Mouse (Mus musculus) CD4-positive helper T cell, adult 2 months (primary cell): ENCODE results near the gene Sox21.

Experiments
- DNase-seq: peaks from one replicate; pipeline ENCODE4 v3.0.0-alpha.2; 2012; ENCODE audit warnings: low read depth, missing footprints, low spot score

Gene Sox21

DNA sequence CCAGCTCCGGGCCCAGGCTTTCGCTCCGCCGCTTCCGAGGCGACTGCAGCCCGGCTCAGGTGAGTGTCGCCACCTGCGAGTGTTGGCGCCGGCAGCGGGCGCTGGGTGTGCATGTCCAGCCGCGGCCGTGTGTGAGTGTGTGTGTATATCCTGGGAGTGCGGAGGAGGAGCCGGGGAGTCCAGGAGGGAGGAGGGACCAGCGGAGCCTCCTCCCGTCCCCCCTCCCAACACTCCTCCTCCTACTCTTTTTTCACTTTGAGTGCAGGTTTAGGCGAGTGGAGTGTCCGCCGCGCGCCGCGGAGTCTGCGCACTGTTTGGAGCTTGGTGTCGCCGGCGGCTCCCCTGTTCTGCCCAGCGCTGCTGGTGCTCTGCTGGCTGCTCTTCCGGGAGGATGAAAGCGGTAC lies at the start of gene Sox21:
Gene Sox21, minus strand, starts transcription at position 145 of the 404 bp plus-strand sequence.
- DNase-seq = peak; percentile 23

DNA sequence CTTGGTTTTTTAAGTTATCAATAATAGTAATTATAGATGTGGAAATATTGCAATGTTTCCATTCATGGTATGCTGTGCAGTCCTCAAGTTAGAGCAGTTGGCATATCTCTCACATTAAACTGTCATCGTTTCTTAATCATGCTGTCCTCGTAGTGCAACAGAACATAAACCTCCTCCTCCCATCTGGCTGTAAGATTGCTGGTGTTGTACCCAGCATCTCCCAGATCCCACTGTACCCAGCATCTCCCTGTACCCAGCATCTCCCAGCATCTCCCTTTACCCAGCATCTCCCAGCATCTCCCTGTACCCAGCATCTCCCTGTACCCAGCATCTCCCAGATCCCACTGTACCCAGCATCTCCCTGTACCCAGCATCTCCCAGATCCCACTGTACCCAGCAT lies 49.3 kb upstream of the Sox21 start:
- no peak for DNase-seq

DNA sequence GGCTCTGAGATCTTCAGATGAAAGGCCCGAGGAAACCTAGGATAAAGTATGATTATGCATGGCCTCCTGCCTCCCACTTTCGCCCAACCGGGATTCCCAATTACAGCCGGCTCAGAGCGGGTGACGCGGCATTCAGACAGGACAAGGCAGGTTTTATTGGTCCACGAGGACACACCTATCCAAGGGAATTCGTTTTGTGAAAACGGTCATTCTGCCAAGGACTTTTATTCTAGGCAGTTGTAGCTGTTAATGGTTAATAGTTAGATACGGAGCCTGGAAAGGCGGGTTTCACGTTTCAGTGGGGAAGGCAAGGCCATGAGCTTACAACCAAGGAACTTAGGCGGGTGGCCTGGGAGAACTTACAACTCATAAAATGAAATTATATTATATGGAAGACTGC lies 46.1 kb upstream of the Sox21 start:
- DNase-seq = no peak

- DNase-seq = no peak
Observed at GRCm38 (mm10) chr14:118282272-118282671, 45.4 kb upstream of the Sox21 start.

DNA sequence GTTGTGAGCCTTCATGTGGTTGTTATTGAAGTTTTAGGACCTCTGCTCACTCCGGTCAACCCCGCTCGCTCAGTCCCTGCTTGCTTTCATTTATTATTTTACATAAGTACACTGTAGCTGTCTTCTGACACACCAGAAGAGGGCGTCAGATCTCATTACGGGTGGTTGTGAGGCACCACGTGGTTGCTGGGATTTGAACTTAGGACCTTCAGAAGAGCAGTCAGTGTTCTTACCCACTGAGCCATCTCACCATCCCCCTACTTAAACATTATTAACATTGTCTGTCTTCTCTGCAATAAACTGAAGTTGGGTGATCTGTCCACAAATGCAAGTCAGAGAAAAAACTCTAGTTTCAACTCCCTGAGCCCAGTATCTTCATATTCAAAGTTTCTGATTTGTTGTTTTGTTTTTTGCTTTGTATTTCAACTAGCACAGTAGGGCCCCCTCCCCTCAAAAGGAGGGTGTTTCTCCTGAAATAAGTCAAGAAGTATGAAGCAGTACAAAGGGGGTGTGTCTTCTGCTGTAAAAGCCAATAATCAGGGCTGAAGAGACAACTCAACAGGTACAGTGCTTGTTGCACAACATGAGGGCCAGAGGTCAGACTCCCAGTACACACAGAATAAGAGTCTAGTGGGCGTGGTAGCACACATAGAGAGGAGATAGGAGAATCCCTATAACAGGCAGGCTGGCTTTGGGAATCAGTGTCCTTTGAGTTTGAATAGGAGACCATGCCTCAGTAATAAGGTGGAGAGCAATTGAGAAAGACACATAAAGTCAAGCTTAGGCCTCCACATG lies 41.1 kb upstream of the Sox21 start:
- DNase-seq = no peak

DNA sequence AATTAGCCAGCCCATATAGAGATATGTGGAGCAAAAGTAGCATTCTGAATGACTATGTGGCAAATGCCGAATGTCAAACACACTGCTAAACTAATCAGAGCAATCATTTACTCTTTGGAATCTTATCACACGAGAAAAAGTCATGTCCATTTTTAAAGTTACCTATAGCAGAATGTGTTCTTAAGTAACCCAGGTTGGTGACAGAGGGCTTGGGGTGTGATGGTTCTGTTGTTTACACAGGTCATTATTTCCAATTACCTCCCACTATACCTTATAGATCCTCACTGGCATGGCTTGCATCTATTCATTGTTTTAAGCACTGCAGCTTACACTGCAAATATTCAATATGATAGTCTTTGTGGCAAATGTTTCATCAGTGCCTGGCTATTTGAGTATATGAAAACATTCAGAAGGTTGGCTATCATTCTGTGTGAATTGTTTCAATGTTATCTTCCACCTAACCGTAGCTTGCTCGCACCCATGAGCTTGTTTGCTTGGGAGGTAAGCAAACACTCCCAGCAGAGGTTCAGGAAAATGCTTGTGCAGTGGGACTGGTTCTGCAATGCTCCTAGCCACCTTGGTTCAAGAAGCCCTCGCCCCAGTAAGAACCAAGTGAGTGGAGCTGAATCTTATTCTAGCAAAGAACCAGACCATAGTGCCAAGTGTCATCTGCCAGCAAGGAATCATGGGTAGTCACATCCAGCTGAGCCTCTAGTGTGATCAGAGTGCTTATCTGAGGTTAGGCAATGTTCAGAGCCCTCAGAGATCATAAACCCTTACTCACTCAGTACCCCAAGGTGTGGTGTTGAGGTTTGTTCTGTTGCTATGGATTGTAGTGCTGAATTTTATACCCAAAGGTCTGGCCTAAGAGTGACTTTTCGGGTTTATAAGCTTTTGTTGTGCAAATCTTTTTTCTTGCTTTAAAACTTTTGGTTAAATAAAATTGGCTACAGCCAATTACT lies 36.0 kb upstream of the Sox21 start:
- no peak for DNase-seq

GRCm38 (mm10) chr14:118268849-118269248 lies 32.0 kb upstream of the Sox21 start:
- DNase-seq = no peak

GRCm38 (mm10) chr14:118266660-118267059 lies 29.8 kb upstream of the Sox21 start, which contains the start of gene Gm9376:
Gm9376 (plus strand) TSS chr14:118266960.
- DNase-seq = no peak

DNA sequence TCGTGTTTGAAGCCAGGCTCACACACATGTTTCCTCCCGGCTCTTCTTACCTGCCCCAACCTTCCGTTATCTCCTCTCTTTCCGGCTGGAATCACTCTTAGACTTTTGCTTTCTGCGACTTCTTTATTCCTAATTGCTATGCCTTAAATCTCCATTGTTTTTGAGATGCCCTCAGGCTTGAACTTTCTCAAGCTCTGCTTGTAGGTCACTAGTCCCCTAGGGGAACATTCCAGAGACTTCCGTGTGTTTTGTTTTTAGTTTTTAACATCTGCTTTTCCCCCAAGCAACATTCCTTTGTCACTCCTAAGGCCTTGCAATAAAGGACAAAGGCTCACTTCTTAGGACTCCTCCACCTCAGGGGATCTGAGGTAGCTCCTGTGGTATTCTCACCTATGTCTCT lies 16.6 kb upstream of the Sox21 start:
- DNase-seq = no peak

DNA sequence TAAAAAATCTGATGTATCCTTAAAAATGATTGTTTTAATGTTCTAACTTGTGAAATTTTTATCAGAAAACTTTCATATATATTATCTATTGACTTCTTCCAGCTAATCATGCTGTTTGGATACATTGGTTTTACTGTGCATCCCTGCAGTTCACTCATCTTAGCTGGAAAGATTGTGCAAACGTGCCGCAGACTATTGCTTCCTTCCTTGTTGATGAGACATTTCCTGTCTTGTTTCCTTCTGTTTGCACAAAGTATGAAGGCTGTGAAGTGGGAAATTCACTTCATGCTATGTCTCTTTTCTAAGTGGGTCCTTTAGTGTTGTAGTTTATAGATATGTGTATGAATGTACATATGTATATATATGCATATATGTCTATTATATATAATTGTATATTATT lies 4.6 kb upstream of the Sox21 start:
- no peak for DNase-seq

DNA sequence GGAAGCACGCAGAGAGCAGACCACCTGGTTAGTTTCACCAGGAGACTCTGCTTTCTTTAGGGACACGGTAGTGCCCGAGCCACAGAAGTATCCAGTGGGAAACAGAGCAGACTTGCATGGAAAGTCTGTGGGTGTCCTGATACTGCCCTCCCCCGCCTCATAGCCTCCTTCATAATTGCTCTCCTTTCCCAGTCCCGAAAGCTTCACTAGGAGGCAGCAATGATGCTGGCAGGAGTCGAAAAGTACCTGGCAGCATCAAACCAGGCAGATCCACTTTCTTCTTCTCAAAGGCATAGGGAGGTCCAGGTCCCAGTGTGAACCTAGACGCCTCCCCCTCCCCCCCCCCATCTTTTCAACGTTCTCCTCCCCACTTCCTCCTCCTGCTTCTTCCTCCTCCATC lies 2.5 kb upstream of the Sox21 start:
- no peak for DNase-seq

DNA sequence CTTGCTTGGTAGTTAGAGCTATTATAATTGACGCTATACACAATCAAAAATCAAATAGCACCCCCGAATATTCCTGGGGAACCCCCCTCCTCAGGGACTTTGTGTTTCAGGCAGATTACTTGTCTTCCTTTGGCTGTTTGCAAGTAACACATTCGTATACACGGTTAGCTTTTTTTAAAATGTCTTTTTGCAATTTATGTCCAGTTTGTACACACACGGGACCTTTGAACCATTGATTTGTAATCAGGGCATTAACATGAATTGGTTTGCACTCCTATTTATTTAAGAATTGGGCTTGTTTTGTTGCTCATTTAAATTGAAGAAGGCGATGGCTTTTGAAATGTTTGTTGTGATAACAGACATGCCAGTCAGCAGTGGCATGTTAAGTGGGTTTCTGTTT lies 956 bp upstream of the Sox21 start:
- DNase-seq = no peak

GRCm38 (mm10) chr14:118235973-118236885 lies 601 bp downstream of the Sox21 start:
- peak; percentile 19 for DNase-seq

GRCm38 (mm10) chr14:118235361-118235972 lies 1.4 kb downstream of the Sox21 start:
- DNase-seq = peak; percentile 17

DNA sequence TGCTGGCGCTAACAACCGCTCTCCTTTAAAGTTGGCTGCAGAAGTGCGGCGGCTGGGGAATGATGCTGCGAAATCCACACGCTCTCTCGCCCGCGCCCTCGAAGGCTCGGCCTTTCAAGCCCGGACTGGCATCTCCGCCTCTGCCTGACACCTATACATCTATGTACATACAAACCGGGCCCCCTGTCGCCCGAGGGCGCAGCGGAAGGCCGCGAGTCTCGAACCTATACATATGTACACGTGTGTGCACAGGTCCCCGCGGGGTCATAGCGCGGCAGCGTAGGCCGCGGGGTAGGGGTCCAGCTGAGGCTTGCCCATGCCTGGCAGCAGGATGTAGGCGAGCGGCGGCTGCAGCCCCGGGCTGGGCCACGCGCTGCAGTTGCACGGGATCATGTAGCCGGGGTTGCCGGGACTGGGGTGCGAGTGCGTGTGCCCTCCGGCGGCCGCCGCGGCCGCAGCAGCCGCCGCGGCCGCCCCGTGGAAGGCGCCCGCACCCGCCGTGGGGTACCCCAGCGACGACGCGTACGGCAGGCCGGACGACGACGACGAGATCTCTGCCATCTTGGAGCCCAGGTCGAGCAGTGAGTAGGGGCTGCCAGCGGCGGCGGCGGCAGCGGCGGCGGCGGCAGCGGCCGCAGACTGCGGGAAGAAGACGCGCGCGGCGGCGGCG lies 2.2 kb downstream of the Sox21 start:
- DNase-seq = peak; percentile 26

DNA sequence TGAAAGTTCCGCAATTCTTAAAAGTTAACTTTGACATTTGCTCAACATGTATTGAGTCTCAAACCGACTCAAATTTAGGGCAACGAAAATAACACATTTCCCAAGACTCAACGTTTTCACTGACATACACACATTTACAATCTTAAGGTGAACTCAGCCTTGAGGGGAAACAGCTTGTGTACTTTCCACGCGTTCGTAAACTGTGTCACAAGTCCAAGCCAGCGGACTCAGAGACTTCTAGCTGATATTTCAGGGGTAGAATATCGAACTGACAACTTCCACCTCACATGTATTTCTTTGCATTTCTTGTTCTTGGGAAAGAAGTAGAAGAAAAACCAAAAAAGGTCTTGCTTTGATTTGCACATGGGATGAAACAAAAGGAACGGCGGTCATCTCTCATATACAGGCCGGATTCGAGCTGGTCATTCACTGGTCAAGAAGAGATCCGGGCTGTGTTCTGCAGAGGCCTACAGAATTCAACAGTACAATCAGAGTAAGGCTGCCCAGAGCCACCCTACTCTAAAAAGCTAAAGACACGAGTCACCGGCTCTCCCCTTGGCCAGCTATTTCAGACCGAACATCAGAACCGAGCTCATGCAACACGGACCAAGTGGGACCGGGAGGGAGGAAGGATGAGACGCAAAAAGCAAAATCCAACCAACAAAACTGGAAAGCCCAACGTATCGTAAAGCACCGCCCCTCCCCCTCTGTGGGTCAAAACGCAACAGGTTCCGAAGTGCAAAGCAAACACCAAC lies 2.9 kb downstream of the Sox21 start:
- peak; percentile 19 for DNase-seq

GRCm38 (mm10) chr14:118232381-118232970 lies 4.4 kb downstream of the Sox21 start:
- no peak for DNase-seq

- no peak for DNase-seq
Observed at GRCm38 (mm10) chr14:118226471-118227155, 10.2 kb downstream of the Sox21 start.

GRCm38 (mm10) chr14:118225911-118226310 lies 10.9 kb downstream of the Sox21 start:
- DNase-seq = no peak
